Mouse (Mus musculus) ovary, postnatal 10 days (tissue): ENCODE data around the gene Laptm4a.
"Not testable (repeated sequence)": the region's sequence is repeated elsewhere in the genome, so short reads cannot be mapped to it uniquely, and the experiment has no call there.

Source experiments
- DNase-seq: peaks from one replicate; pipeline ENCODE4 v3.0.0; 2022; ENCODE audit warnings: low spot score

Laptm4a gene

DNA sequence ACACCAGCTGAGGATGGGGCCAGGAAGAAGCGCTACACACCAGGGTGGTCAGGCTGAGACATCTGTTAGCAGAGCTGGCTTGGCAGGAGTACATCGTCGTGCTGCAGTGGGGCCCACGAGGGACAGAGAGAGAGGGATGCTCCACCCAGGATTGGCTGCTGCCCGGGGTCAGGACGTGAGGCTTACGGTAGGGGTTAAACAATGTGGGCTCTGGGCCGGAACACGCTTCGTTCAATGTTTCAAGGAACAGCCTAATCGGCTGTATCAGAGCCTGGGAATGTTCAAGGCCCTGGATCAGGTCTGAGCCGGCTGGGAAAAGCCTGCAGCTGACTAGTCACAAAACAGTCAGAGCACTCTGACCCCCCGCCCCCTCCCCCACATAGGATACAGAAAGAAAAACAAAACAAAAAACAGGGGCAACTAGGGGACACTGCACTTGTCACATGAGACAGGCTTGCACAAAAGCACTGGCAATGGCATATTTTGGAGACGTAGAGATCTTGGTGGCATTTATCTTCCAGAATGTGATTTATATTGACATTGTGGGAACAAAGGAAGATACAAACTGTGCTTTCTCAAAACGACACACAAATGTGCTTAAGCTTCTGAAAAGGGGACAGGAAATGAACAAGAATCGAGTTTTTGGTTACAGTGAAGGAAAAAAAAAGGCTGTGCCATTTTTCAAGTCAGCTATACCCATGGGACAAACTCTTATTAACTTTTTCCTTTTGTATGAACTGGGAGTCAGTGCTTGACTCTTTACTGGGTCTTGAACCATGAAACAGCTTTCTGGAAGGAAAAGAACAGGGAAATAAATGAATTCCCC lies 8.4 kb upstream of the Laptm4a start:
- peak; percentile 52 for DNase-seq

DNA sequence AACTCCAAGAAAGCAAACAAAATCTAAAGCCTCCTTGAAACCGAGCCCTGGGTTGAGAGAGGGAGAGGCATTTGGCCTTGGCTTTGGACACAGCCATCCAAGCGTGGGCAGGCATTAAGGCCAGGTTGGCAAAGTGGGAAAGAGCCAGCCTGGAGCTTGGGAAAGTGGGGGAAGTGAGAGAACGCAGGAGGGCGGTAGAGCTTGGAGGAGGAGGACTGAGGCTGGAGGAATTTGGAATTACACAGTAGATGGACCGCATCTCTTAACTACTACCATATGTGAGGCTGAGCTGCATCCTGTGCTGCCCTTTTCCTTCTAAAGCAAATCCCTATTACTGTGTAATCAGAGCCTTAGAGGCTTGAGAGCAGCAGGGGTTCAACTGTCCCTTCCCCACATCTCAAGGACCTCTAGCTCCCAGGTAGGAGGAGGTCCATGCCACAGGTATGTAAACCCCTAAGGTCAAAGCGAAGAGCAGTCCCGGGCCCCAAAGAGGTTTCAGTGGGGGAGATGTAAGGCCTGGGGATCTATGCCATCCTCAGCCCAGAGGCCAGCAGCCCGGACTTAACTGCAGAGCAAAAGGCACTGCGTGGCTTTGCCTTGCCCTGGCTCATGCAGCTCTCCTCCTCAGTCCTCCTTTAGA lies 7.6 kb upstream of the Laptm4a start:
- no peak for DNase-seq

DNA sequence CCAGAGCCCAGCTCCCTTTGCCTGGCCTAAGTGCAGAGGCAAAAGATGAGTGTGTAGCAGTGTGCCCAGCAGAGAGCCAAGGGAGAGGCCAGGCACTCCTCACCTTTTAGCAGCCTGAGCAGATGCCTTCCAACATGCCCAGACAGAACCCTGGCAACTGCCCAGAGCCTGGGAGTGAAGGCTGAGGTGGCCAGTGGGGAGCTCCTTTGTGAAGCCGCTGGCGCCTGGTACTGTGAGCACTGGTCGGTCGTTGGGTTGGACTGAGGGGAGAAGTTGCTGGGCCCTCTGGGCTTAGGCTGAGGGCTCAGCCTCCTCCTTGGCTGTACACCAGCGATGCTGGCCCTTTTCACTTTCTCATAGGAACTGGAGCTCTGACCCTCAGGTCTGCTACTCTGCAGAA lies 5.1 kb upstream of the Laptm4a start:
- peak; percentile 35 for DNase-seq

- no peak for DNase-seq
Observed at GRCm38 (mm10) chr12:8919231-8919630, 2.2 kb upstream of the Laptm4a start.

GRCm38 (mm10) chr12:8920996-8921393 lies 469 bp upstream of the Laptm4a start:
- DNase-seq, result no peak

GRCm38 (mm10) chr12:8922369-8923124 lies 1.1 kb downstream of the Laptm4a start:
- DNase-seq, result peak; percentile 20

GRCm38 (mm10) chr12:8923125-8923410 lies 1.6 kb downstream of the Laptm4a start:
- DNase-seq, result no peak

- no peak for DNase-seq
Observed at GRCm38 (mm10) chr12:8923603-8924002, 2.1 kb downstream of the Laptm4a start.

- DNase-seq, result no peak
Observed at GRCm38 (mm10) chr12:8927652-8928051, 6.2 kb downstream of the Laptm4a start.

GRCm38 (mm10) chr12:8928766-8929165 lies 7.3 kb downstream of the Laptm4a start:
- no peak for DNase-seq

GRCm38 (mm10) chr12:8931083-8931482 lies 9.6 kb downstream of the Laptm4a start:
- no peak for DNase-seq

- no peak for DNase-seq
Observed at GRCm38 (mm10) chr12:8935349-8935748, 13.9 kb downstream of the Laptm4a start.

DNA sequence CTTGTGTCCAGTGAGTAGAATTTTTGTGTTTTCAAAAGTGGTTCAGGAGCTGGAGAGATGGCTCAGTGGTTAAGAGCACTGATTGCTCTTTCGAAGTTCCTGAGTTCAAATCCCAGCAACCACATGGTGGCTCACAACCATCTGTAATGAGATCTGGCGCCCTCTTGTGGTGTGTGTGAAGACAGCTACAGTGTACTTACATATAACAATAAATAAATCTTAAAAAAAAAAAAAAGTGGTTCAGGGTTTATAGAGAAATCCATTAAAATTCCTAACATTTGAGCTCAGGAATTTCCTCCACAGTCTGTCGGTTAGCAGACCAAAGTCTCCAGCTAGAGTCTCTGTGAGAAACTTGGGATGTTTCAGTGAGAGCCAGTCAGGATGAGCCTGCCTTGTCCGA lies 14.7 kb downstream of the Laptm4a start:
- not testable (repeated sequence) for DNase-seq

- DNase-seq, result no peak
Observed at GRCm38 (mm10) chr12:8939490-8939889, 18.0 kb downstream of the Laptm4a start.

- no peak for DNase-seq
Observed at GRCm38 (mm10) chr12:8940011-8941005, 18.8 kb downstream of the Laptm4a start.

DNA sequence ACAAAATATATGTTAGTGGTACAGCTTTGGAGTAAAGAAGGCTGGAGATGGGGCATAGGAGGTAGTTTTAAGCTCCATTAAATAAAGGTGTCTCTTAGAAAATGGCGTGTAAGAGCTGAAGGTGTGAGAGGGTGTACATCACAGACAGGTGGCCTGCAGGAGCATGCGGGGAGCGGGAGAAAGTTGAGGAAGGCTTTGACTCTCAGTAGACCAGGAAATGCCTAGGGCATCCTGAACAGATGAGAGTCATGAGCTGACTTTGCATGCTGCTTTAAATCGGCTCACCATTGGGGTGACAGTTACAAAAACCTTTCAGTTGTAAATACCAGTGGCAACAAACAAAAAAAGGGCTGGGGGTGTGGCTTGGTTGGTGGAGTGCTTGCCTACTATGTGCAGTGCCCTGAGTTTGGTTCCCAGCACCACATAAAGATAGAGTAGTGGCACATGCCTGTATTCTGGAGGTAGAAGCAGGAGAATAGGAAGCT lies 19.7 kb downstream of the Laptm4a start:
- DNase-seq, result no peak

GRCm38 (mm10) chr12:8941699-8942392 lies 20.4 kb downstream of the Laptm4a start:
- DNase-seq, result no peak

GRCm38 (mm10) chr12:8947163-8947562 lies 25.7 kb downstream of the Laptm4a start:
- DNase-seq, result no peak

- no peak for DNase-seq
Observed at GRCm38 (mm10) chr12:8947714-8948464, 26.4 kb downstream of the Laptm4a start, which contains the start of gene Matn3. Gene Matn3, plus strand, starts transcription at chr12:8947929.

DNA sequence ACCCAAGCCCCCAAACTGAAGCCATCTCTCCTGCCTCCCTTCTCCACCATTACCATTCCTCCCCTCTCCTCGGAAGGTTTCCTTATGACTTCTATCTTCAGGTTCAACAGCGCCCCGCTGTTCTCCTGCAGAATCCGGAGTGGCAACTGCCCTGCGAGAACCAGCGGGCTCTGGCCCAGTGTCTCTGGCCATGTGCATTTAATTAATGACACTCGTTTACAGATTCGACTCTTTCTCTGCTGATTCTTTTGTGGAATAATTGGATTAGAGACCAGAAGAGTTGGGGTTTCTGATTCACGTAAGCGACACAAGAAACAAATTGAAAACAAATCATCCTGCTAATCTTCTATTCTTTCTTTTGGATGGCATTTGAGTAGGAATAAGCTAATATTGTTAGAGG lies 31.7 kb downstream of the Laptm4a start:
- DNase-seq, result no peak
